Comparison of ENCODE assay signal across 22 mouse cellular contexts in the genomic region with DNA sequence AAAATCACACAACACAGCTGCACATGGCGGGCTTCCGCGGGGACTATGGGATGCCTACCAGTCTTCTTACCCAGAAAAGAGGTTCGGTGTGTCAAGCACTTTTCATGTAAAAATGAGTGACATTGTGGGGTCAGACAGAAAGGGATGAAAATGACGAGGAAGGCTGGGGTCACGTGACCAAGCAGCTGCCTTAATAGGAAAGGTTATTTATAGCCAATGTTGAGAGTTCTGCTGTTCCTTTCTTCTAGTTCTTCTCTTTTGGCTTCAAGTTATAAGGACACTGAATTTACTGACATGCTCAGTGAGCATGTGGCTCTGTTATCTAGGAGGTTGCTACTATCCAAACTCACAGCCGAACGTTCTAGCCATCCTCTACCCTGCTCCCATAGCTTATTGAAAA.
DNase-seq lines count a peak whose midpoint lies in the region; ATAC-seq and TF ChIP-seq lines count a peak whose summit lies in the region.
"Had no signal": no experiment of that assay in that cellular context is flagged by ENCODE, and none has a peak within 500 bp of the region (broad histone marks: within the 10 kb centered on the region; RNA-seq: fewer than 3 reads in every experiment).

No protein-coding gene starts in this region.

- H3ac ChIP-seq in C2C12 (ENCODE audit: control insufficient read depth, insufficient read length, low read depth) (no peak overlapping the region), myocyte (ENCODE audit: control insufficient read depth, insufficient read length) (no peak overlapping the region)

- TF ChIP-seq POLR2A in myocyte (IDR thresholded peaks at IDR 0.05; ENCODE audit: insufficient read length, low read depth), result no peak

- H3K79me2 ChIP-seq in C2C12 (ENCODE audit: control insufficient read depth, insufficient read depth) (no peaks in the 10 kb centered on the region), myocyte (ENCODE audit: control insufficient read depth, insufficient read depth) (no peaks in the 10 kb centered on the region)

- no peaks in the 10 kb centered on the region for H3K79me3 ChIP-seq in C2C12 (ENCODE audit: low read depth)

- H3K27ac ChIP-seq in heart, embryonic 11.5 days (ENCODE audit: low read depth, low read length), result no peak overlapping the region
- H3K27ac ChIP-seq: embryonic facial prominence, embryonic 10.5 days; embryonic facial prominence, embryonic 12.5 days; forebrain, embryonic 13.5 days; forebrain, embryonic 15.5 days had no signal

- H3K9me3 ChIP-seq in heart, embryonic 11.5 days (replicated peaks; ENCODE audit: control insufficient read depth, low read length), result no peaks in the 10 kb centered on the region
- H3K9me3 ChIP-seq: embryonic facial prominence, embryonic 10.5 days; embryonic facial prominence, embryonic 12.5 days; forebrain, embryonic 13.5 days; forebrain, embryonic 15.5 days had no signal

- H3K4me2 ChIP-seq in heart, embryonic 11.5 days, result no peak overlapping the region
- H3K4me2 ChIP-seq in myocyte (ENCODE audit: low read depth), result no peak overlapping the region
- H3K4me2 ChIP-seq: embryonic facial prominence, embryonic 12.5 days; forebrain, embryonic 13.5 days; forebrain, embryonic 15.5 days had no signal

- WGBS in heart, embryonic 11.5 days (ENCODE audit: insufficient replicate concordance), result 82% methylated on average over 8 of the region's 8 CpGs

- H3K4me3 ChIP-seq in heart, embryonic 11.5 days (ENCODE audit: low read depth, low read length), result no peak overlapping the region
- H3K4me3 ChIP-seq in C2C12 (ENCODE audit: insufficient read depth, poor library complexity, severe bottlenecking), result no peak overlapping the region
- no peak overlapping the region for H3K4me3 ChIP-seq in myocyte
- H3K4me3 ChIP-seq: embryonic facial prominence, embryonic 10.5 days; embryonic facial prominence, embryonic 12.5 days; forebrain, embryonic 13.5 days; forebrain, embryonic 15.5 days had no signal

- DNase-seq in heart, adult 11 months, result peak; percentile 61
- DNase-seq in frontal cortex, adult 2 months (ENCODE audit: extremely low spot score in 1 of 2, low spot score in 1 of 2), result no peak
- DNase-seq: adrenal gland, adult 8-10 months; adrenal gland, postnatal 14 days; adrenal gland, postnatal 36 days; B cell, adult 2 months; cerebellum, adult 11-12 months; cerebellum, adult 2 months; cerebellum, adult 9-10 months; cerebellum, postnatal 10 days; cerebellum, postnatal 25 days; forebrain, postnatal 0 days had no signal

- H3K9ac ChIP-seq in heart, embryonic 11.5 days (ENCODE audit: low read depth, low read length), result no peak overlapping the region
- H3K9ac ChIP-seq: embryonic facial prominence, embryonic 12.5 days; forebrain, embryonic 13.5 days; forebrain, embryonic 15.5 days; forebrain, postnatal 0 days had no signal

- H3K4me1 ChIP-seq in heart, embryonic 11.5 days (ENCODE audit: control insufficient read depth, insufficient read depth, low read length), result no peaks in the 10 kb centered on the region
- H3K4me1 ChIP-seq: forebrain, embryonic 13.5 days had no signal

- H3K36me3 ChIP-seq in heart, embryonic 11.5 days (ENCODE audit: control insufficient read depth, insufficient read depth, low read length), result no peaks in the 10 kb centered on the region
- H3K36me3 ChIP-seq in C2C12 (ENCODE audit: control insufficient read depth, insufficient read depth) (no peaks in the 10 kb centered on the region), myocyte (ENCODE audit: control insufficient read depth, insufficient read depth) (no peaks in the 10 kb centered on the region)
- H3K36me3 ChIP-seq: embryonic facial prominence, embryonic 10.5 days; embryonic facial prominence, embryonic 12.5 days; forebrain, embryonic 15.5 days; G1E had no signal

- no peak for ATAC-seq in heart, embryonic 11.5 days (replicated peaks; ENCODE audit: insufficient number of reproducible peaks, low FRiP score, low TSS enrichment)
- ATAC-seq: activated CD4-positive, CD25-positive, alpha-beta regulatory T cell, adult 4 months; forebrain, embryonic 13.5 days; forebrain, embryonic 15.5 days; forebrain, postnatal 0 days; Patski had no signal

- no peak for TF ChIP-seq CTCF in C2C12 (IDR thresholded peaks at IDR 0.05; ENCODE audit: control insufficient read depth, insufficient read depth, insufficient read length)

- no peaks in the 10 kb centered on the region for H3K27me3 ChIP-seq in heart, embryonic 11.5 days (ENCODE audit: control insufficient read depth, insufficient read depth, low read length)
- H3K27me3 ChIP-seq in C2C12 (ENCODE audit: control insufficient read depth, insufficient read depth, insufficient read length), result peaks cover 27% of the 10 kb centered on the region
- H3K27me3 ChIP-seq in myocyte (ENCODE audit: control insufficient read depth, insufficient read depth, insufficient read length), result peaks cover 23% of the 10 kb centered on the region
- H3K27me3 ChIP-seq: embryonic facial prominence, embryonic 12.5 days; forebrain, embryonic 13.5 days; forebrain, embryonic 15.5 days had no signal

TF ChIP-seq in C2C12, 6 proteins besides CTCF, POLR2A, EP300 and RAD21:
- TF ChIP-seq CEBPB (IDR thresholded peaks at IDR 0.05; ENCODE audit: low read depth) (no peak), USF1 (IDR thresholded peaks at IDR 0.05; ENCODE audit: low read depth) (peak; percentile 41), MYOG (IDR thresholded peaks at IDR 0.05; ENCODE audit: control insufficient read depth, extremely low read depth, insufficient read length) (no peak)

TF ChIP-seq in myocyte, 11 proteins besides CTCF, POLR2A, EP300 and RAD21:
- TF ChIP-seq USF1 (IDR thresholded peaks at IDR 0.05; ENCODE audit: low read depth), result peak; percentile 40
- TF ChIP-seq MYOG (IDR thresholded peaks at IDR 0.05; ENCODE audit: control insufficient read depth in 1 of 3, insufficient read depth in 1 of 3, insufficient read length in 2 of 3, low read depth in 2 of 3), result no peak
- no peak for TF ChIP-seq TCF3 (IDR thresholded peaks at IDR 0.05; ENCODE audit: insufficient read length, low read depth)
- TF ChIP-seq MYOD1 (IDR thresholded peaks at IDR 0.05; ENCODE audit: control insufficient read depth in 1 of 3, insufficient read length in 2 of 3, low read depth in 2 of 3), result no peak
